Mouse (Mus musculus) limb, embryonic 12.5 days (tissue): ENCODE results near the gene Nmrk1. TPM values are rescaled to one million over a fixed set of nuclear protein-coding genes. Genes with fewer than 3 reads are reported as not detected.
A peak's percentile ranks its signal among the peaks of the same experiment; 100 is the strongest.

ENCODE experiments used
- ATAC-seq: fragments of 200-750 bp; cut with Nextera tagmentation; 2 replicates; pipeline ENCODE4 v1.8.0; 2017; ENCODE audit warnings: low read depth, moderate TSS enrichment; ENCODE audit not compliant: insufficient number of reproducible peaks, insufficient read depth, low FRiP score, low TSS enrichment
- H3K27ac ChIP-seq: fragments of 300-500 bp; sonication (generic); 2 replicates; pipeline ENCODE4 v1.5.1; 2016; ENCODE audit warnings: mild to moderate bottlenecking, moderate library complexity
- H3K27me3 ChIP-seq: fragments of 300-500 bp; sonication (generic); 2 replicates; pipeline ENCODE4 v1.6.1; 2016; ENCODE audit warnings: mild to moderate bottlenecking, moderate library complexity
- H3K36me3 ChIP-seq: fragments of 300-500 bp; sonication (generic); 2 replicates; pipeline ENCODE4 v1.6.1; 2016; ENCODE audit warnings: mild to moderate bottlenecking, moderate library complexity
- H3K4me1 ChIP-seq: fragments of 300-500 bp; sonication (generic); replicated peaks from 2 replicates; pipeline ENCODE4 v1.6.1; 2016
- H3K4me2 ChIP-seq: fragments of 300-500 bp; sonication (generic); 2 replicates; pipeline ENCODE4 v1.6.1; 2016; ENCODE audit warnings: mild to moderate bottlenecking, moderate library complexity
- H3K4me3 ChIP-seq: fragments of 300-500 bp; sonication (generic); replicated peaks from 2 replicates; pipeline ENCODE4 v1.5.1; 2016; ENCODE audit warnings: mild to moderate bottlenecking
- H3K9ac ChIP-seq: fragments of 300-500 bp; sonication (generic); replicated peaks from 2 replicates; pipeline ENCODE4 v1.6.1; 2016; ENCODE audit warnings: mild to moderate bottlenecking, moderate library complexity
- H3K9me3 ChIP-seq: fragments of 300-500 bp; sonication (generic); 2 replicates; pipeline ENCODE4 v1.6.1; 2016; ENCODE audit warnings: mild to moderate bottlenecking, moderate library complexity
- WGBS: fragments of 180-500 bp; shearing (Covaris S2); methylation state at CpG from one replicate; pipeline ENCODE4 v1.1.7; 2016; 5-methylcytosine and 5-hydroxymethylcytosine counted together
- polyA plus RNA-seq: library from polyadenylated mRNA; unstranded; fragments of >200 nt; fragmentation: Nextera tagmentation; extraction: Ambion mirVana; gene quantifications from 2 replicates; pipeline ENCODE4 v1.2.1, GENCODE M21; 2016

Nmrk1 gene
- polyA plus RNA-seq, 1 experiment from 2014 or later = 11.2 TPM

GRCm38 (mm10) chr19:18672498-18672897 is 40.7 kb downstream of the Nmrk1 start:
- Histone ChIP-seq H3K4me1 (peaks cover 19% of the 10 kb centered on the region), H3K27me3 (no peaks in the 10 kb centered on the region), H3K9ac (no peak overlapping the region), H3K4me3 (peak overlapping the region; percentile 80), H3K36me3 (no peaks in the 10 kb centered on the region), H3K27ac (no peak overlapping the region), H3K4me2 (peak overlapping the region; percentile 75), H3K9me3 (no peaks in the 10 kb centered on the region)
- ATAC-seq = no peak
- WGBS = 68% methylated on average over 3 of the region's 3 CpGs

GRCm38 (mm10) chr19:18673116-18673515 is 41.4 kb downstream of the Nmrk1 start:
- H3K4me1 ChIP-seq = peaks cover 19% of the 10 kb centered on the region
- no peaks in the 10 kb centered on the region for H3K27me3 ChIP-seq
- peak overlapping the region; percentile 75 for H3K4me2 ChIP-seq
- H3K27ac ChIP-seq = no peak overlapping the region
- H3K9me3 ChIP-seq = no peaks in the 10 kb centered on the region
- WGBS = 38% methylated on average over 4 of the region's 4 CpGs
- no peaks in the 10 kb centered on the region for H3K36me3 ChIP-seq
- no peak overlapping the region; the same call in 1 of the 2 replicates for H3K4me3 ChIP-seq
- no peak overlapping the region for H3K9ac ChIP-seq
- ATAC-seq = no peak

- Histone ChIP-seq H3K9ac (no peak overlapping the region), H3K27me3 (no peaks in the 10 kb centered on the region), H3K4me1 (no peaks in the 10 kb centered on the region), H3K4me2 (no peak overlapping the region), H3K36me3 (peaks cover 23% of the 10 kb centered on the region), H3K27ac (no peak overlapping the region), H3K9me3 (no peaks in the 10 kb centered on the region), H3K4me3 (no peak overlapping the region)
- ATAC-seq = no peak
- WGBS = 92% methylated on average over 4 of the region's 4 CpGs
Measured at GRCm38 (mm10) chr19:18682142-18682541, 50.4 kb downstream of the Nmrk1 start.

GRCm38 (mm10) chr19:18687556-18687955 is 55.8 kb downstream of the Nmrk1 start:
- WGBS = 78% methylated on average over 3 of the region's 3 CpGs
- Histone ChIP-seq H3K36me3 (peaks cover 2% of the 10 kb centered on the region), H3K4me3 (no peak overlapping the region), H3K4me1 (no peaks in the 10 kb centered on the region), H3K9me3 (no peaks in the 10 kb centered on the region), H3K4me2 (no peak overlapping the region), H3K27ac (no peak overlapping the region), H3K9ac (no peak overlapping the region), H3K27me3 (no peaks in the 10 kb centered on the region)
- no peak for ATAC-seq

- 87% methylated on average over 3 of the region's 3 CpGs for WGBS
- Histone ChIP-seq H3K27me3 (no peaks in the 10 kb centered on the region), H3K27ac (no peak overlapping the region)
Measured at GRCm38 (mm10) chr19:18692176-18692575, 60.4 kb downstream of the Nmrk1 start.

DNA sequence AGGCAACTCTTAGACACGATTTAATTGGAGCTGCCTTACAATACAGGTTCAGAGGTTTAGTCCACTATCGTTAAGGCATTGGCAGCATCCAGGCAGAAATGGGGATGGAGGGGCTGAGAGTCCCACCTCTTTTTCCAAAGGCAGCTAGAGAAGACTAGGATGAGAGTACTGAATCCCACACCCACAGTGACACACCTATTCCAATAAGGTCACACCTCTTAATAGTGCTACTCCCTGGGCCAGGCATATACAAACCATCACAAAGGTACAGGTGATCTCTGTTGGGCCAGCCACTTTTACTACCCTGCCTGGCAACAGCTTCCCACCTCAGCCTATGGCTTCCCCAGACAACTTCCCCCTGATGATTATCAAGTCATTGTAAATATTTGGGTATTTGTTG is 61.0 kb downstream of the Nmrk1 start:
- WGBS = 89% methylated on average over 2 of the region's 2 CpGs
- no peak overlapping the region for H3K9ac ChIP-seq
- no peaks in the 10 kb centered on the region for H3K4me1 ChIP-seq
- H3K9me3 ChIP-seq = no peaks in the 10 kb centered on the region
- no peaks in the 10 kb centered on the region for H3K27me3 ChIP-seq
- ATAC-seq = no peak
- no peak overlapping the region for H3K4me3 ChIP-seq
- H3K36me3 ChIP-seq = peaks cover 16% of the 10 kb centered on the region
- no peak overlapping the region for H3K4me2 ChIP-seq
- no peak overlapping the region for H3K27ac ChIP-seq

More at GRCm38 (mm10) chr19:18692176-18692575, 60.4 kb downstream of the Nmrk1 start:
- no peak overlapping the region for H3K4me2 ChIP-seq
- H3K4me3 ChIP-seq = no peak overlapping the region
- no peak for ATAC-seq
- no peaks in the 10 kb centered on the region for H3K4me1 ChIP-seq
- no peaks in the 10 kb centered on the region for H3K9me3 ChIP-seq
- peaks cover 16% of the 10 kb centered on the region for H3K36me3 ChIP-seq
- H3K9ac ChIP-seq = no peak overlapping the region

- no peak for ATAC-seq
- no peaks in the 10 kb centered on the region for H3K27me3 ChIP-seq
- no peaks in the 10 kb centered on the region for H3K9me3 ChIP-seq
- H3K27ac ChIP-seq = no peak overlapping the region
- no peak overlapping the region for H3K4me3 ChIP-seq
- H3K4me1 ChIP-seq = no peaks in the 10 kb centered on the region
- WGBS = 92% methylated on average over 3 of the region's 3 CpGs
- no peak overlapping the region for H3K4me2 ChIP-seq
- peaks cover 26% of the 10 kb centered on the region for H3K36me3 ChIP-seq
- no peak overlapping the region for H3K9ac ChIP-seq
Measured at GRCm38 (mm10) chr19:18695116-18695515, 63.4 kb downstream of the Nmrk1 start.

DNA sequence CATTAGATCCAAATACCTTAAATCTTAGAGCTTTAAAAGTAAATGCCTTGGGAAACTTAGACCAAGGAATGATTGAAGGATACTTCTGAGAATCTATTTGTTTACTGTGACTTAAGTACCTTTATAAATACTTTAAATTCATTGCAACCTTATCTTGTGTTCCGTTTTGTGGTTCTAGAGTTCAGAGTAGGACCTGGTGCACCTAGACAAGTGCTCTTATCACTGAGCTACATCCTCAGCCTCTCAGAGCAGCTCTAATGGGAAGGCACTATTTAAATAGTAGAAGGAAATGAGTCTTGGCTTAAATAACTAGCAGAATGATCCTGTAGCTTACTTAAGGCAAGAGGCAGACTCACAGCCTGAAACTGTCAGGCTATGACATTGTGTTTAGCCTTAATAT is 63.8 kb downstream of the Nmrk1 start:
- Histone ChIP-seq H3K9me3 (no peaks in the 10 kb centered on the region), H3K4me2 (no peak overlapping the region), H3K4me3 (no peak overlapping the region), H3K4me1 (no peaks in the 10 kb centered on the region), H3K27me3 (no peaks in the 10 kb centered on the region), H3K9ac (no peak overlapping the region), H3K27ac (no peak overlapping the region), H3K36me3 (peaks cover 26% of the 10 kb centered on the region)
- ATAC-seq = no peak
- whole genome bisulfite sequencing = 85% methylated on average over 1 of the region's 1 CpGs

Other genes with a start within 250 kb of the Nmrk1 start
- gene Ostf1, start 127 bp upstream of the Nmrk1 start, polyA plus RNA-seq = 36.2 and 38.9 TPM in 2 replicates
- gene Carnmt1, start 38.8 kb downstream of the Nmrk1 start, polyA plus RNA-seq = 34.9 and 38.1 TPM in 2 replicates
- gene D030056L22Rik, start 81.2 kb downstream of the Nmrk1 start, polyA plus RNA-seq = 39.6 and 39.7 TPM in 2 replicates
- gene Trpm6, start 118.0 kb downstream of the Nmrk1 start, polyA plus RNA-seq = 0.28 and 0.73 TPM in 2 replicates